Mouse (Mus musculus) heart, postnatal 0 days (tissue): ENCODE data around the gene Cmah.

Source experiments
- CTCF ChIP-seq: IDR thresholded peaks from 2 replicates; pipeline ENCODE4 v1.5.1; 2016; ENCODE audit warnings: antibody characterized with exemption, control low read depth, low read depth
- EP300 ChIP-seq: IDR thresholded peaks from 2 replicates; pipeline ENCODE4 v1.6.1; 2016; ENCODE audit warnings: antibody characterized with exemption, low read depth

DNA sequence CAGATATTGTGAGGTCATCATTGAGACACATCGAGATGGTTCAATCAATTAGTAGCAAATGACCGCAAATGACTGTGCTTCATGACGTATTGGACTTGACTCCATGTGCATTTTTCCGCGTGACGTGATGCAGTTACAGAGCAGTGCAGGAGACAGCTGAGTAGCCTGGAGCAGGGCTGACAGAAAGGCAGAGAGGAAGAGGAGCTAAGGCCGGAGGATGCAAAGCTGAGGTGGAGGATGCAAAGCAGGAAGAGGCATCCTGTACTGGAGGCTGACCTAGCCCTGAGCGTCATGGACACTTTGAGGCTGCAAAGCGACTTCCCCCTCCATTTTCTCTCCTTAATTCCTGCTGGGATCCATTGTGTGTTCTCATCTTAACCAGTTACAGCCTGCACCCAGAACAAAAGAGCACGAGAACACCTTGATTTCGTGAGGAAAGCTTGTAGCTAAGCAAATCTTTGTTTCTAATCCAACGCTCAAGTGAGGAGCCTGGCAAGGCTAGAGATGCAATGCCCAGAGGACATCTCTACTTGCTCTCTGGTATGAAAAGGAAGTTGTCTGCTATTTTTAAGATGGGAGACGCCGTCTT, 184.8 kb downstream of the Cmah start:
- TF ChIP-seq CTCF (no peak), EP300 (no peak)
